Mouse (Mus musculus) bone marrow macrophage, adult 2 months (primary cell): ENCODE data around the gene Pbld1.

Experiments used
- CTCF ChIP-seq: IDR thresholded peaks from 2 replicates; pipeline ENCODE4 v1.5.1; 2012; ENCODE audit warnings: low read depth, mild to moderate bottlenecking, low read length, moderate library complexity
- POLR2A ChIP-seq: IDR thresholded peaks from 2 replicates; pipeline ENCODE4 v1.6.1; 2012; ENCODE audit warnings: mild to moderate bottlenecking, low read depth, low read length, borderline replicate concordance

DNA sequence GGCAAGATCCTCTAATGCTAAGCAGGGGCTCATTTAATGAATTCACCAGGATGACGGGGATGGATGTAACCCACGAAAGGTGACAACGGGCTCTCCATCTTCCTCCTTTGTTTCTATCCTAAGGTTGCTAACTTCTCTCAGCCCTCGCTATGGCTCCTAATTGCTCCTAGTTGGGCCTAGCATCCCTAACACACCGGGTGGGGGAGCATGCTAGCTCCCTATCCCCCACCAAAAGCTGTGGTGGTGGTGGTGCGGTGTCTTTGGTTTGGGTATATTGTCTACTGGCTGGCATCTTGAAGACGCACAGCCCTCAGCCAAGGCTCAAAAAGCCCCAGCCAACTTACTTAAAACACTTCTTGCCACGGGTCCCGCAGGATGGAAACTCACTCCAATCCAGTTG lies 56.4 kb downstream of the Pbld1 start:
- TF ChIP-seq CTCF (no peak), POLR2A (no peak)
